Mouse (Mus musculus) lung, embryonic 16.5 days (tissue): ENCODE data around the gene H2al1e. TPM values are rescaled to one million over a fixed set of nuclear protein-coding genes. Genes with fewer than 3 reads are reported as not detected.
A peak's percentile ranks its signal among the peaks of the same experiment; 100 is the strongest.
"Not testable (repeated sequence)": the region's sequence is repeated elsewhere in the genome, so short reads cannot be mapped to it uniquely, and the experiment has no call there.

Experiments used
- ATAC-seq: fragments of 200-750 bp; cut with Nextera tagmentation; 2 replicates; pipeline ENCODE4 v1.8.0; 2017; ENCODE audit warnings: low read depth, mild to moderate bottlenecking, moderate library complexity
- H3K27ac ChIP-seq: fragments of 300-500 bp; sonication (generic); 2 replicates; pipeline ENCODE4 v1.5.1; 2014; ENCODE audit warnings: mild to moderate bottlenecking, control low read depth, low read length
- H3K27me3 ChIP-seq: fragments of 300-500 bp; sonication (generic); 2 replicates; pipeline ENCODE4 v1.6.1; 2014; ENCODE audit warnings: low read depth, low read length, mixed read lengths; ENCODE audit not compliant: control insufficient read depth, insufficient read depth
- H3K36me3 ChIP-seq: fragments of 300-500 bp; sonication (generic); 2 replicates; pipeline ENCODE4 v1.6.1; 2014; ENCODE audit warnings: low read length; ENCODE audit not compliant: control insufficient read depth, insufficient read depth
- H3K4me1 ChIP-seq: fragments of 300-500 bp; sonication (generic); replicated peaks from 2 replicates; pipeline ENCODE4 v1.6.1; 2014; ENCODE audit warnings: low read length, mixed read lengths; ENCODE audit not compliant: control insufficient read depth, insufficient read depth
- H3K4me2 ChIP-seq: fragments of 300-500 bp; sonication (generic); 2 replicates; pipeline ENCODE4 v1.6.1; 2014; ENCODE audit warnings: low read depth, low read length, control low read depth
- H3K4me3 ChIP-seq: fragments of 300-500 bp; sonication (generic); 2 replicates; pipeline ENCODE4 v1.5.1; 2014; ENCODE audit warnings: mild to moderate bottlenecking, low read length, control low read depth
- H3K9ac ChIP-seq: fragments of 300-500 bp; sonication (generic); 2 replicates; pipeline ENCODE4 v1.6.1; 2014; ENCODE audit warnings: low read length, control low read depth
- H3K9me3 ChIP-seq: fragments of 300-500 bp; sonication (generic); 2 replicates; pipeline ENCODE4 v1.6.1; 2016; ENCODE audit warnings: low read length; ENCODE audit not compliant: control insufficient read depth
- WGBS: fragments of 180-500 bp; shearing (Covaris S2); extraction: QIAGEN DNeasy Blood & Tissue Kit; methylation state at CpG from one replicate; pipeline ENCODE4 v1.1.7; 2014; 5-methylcytosine and 5-hydroxymethylcytosine counted together
- polyA plus RNA-seq: library from polyadenylated mRNA; unstranded; fragments of >200 nt; fragmentation: Nextera tagmentation; extraction: Ambion mirVana; gene quantifications from 2 replicates; pipeline ENCODE4 v1.2.1, GENCODE M21; 2015

The H2al1e gene
- polyA plus RNA-seq, result not detected in 2 replicates

DNA sequence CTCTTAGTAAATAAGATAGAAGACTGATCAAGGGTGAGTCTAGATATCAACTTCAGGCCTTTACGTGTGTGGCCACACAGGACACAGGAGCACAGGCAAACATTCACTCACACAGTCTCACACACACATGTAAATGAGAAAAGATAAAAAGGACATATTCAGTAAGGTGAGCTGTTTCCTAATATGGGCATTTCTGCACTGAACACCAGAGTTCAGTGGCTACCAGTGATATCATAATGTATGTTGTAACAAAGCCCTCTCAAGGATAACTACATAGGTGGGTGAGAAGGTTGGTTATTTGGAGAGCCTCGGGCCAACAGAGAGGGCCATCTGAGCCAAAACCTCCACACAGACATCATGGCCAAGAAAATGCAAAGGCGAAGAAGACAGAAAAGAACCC, at the start of gene H2al1e:
Gene H2al1e (plus strand): TSS at position 301 of the 400 bp plus-strand sequence.
- not testable (repeated sequence) for H3K27ac ChIP-seq, H3K36me3 ChIP-seq, ATAC-seq, H3K27me3 ChIP-seq, H3K4me2 ChIP-seq, H3K4me3 ChIP-seq, H3K4me1 ChIP-seq, H3K9ac ChIP-seq, H3K9me3 ChIP-seq
- no CpG with 5 or more reads among the region's 3 CpGs for WGBS

DNA sequence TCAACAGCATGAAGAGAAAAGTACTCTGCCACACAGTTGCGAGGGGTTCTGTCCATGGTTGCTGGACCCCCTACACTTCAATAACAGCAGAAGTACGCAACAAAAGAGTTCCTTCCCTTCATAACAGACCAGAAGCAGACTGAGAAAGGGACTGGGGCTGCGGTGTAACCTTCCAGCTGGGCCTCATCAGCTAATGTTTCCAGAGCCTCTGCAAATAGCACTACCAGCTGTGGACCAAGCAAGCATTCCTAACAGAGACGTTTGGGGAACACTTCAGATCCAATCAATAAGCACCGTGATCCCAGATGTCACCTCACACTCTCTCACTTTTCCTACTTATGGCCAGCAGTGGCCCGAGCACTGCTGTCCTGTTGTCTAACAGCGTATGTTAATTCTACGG, 46.8 kb upstream of the H2al1e start:
- no peaks in the 10 kb centered on the region for H3K27me3 ChIP-seq
- no peak overlapping the region for H3K9ac ChIP-seq
- peak; percentile 51; the same call in 1 of the 2 replicates for ATAC-seq
- H3K27ac ChIP-seq, result no peak overlapping the region
- no peak overlapping the region for H3K4me2 ChIP-seq
- H3K4me3 ChIP-seq, result no peak overlapping the region
- no peaks in the 10 kb centered on the region for H3K36me3 ChIP-seq
- H3K9me3 ChIP-seq, result no peaks in the 10 kb centered on the region
- no peaks in the 10 kb centered on the region for H3K4me1 ChIP-seq
- 59% methylated on average over 8 of the region's 8 CpGs for WGBS

DNA sequence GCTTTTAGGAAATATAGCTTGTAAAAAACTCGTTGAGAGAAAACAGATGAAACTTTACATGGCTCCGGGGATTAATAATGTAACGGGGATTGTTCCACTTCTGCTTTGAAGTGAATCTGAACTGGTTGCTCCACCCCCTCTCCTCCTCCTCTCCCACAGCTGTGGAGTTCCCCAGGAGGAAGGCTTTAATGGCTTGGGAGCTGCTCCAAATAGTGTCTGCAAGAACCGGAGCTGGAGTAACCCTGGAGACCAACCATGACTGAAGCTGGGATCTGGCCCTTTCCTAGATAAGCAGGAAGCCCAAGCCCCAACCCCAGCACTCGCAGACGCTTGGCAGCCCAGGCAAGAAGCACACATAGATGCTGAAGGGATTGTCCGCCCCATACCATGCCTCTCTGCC, 43.9 kb upstream of the H2al1e start:
- WGBS, result 28% methylated on average over 7 of the region's 7 CpGs
- H3K9me3 ChIP-seq, result no peaks in the 10 kb centered on the region
- H3K27me3 ChIP-seq, result no peaks in the 10 kb centered on the region
- H3K36me3 ChIP-seq, result no peaks in the 10 kb centered on the region
- H3K4me3 ChIP-seq, result no peak overlapping the region
- no peak overlapping the region for H3K27ac ChIP-seq
- no peak overlapping the region for H3K4me2 ChIP-seq
- H3K4me1 ChIP-seq, result no peaks in the 10 kb centered on the region
- H3K9ac ChIP-seq, result no peak overlapping the region
- ATAC-seq, result peak; percentile 86

DNA sequence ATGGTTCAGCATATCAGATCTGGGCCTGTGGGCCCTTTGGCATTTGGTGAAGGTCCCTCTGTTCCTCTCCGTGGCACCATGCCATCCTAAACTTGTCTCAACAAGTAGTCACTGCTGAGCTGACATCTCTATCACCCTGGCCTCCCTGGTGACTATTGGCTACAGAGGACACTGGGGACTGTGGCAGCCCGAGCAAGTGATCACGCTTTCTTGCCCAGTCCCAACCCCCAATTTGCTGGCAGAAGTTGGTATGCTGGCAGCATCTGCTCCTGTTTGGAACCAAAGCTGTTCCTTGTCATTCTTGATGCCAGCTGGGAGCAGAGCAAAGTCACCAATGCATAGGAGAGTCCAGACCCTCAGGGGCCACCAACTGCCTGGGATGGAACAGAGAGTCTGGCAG, 42.7 kb upstream of the H2al1e start:
- Histone ChIP-seq H3K27ac (no peak overlapping the region), H3K27me3 (no peaks in the 10 kb centered on the region), H3K9me3 (no peaks in the 10 kb centered on the region), H3K4me1 (no peaks in the 10 kb centered on the region), H3K4me2 (no peak overlapping the region), H3K4me3 (no peak overlapping the region), H3K36me3 (no peaks in the 10 kb centered on the region), H3K9ac (no peak overlapping the region)
- ATAC-seq, result no peak
- 82% methylated on average over 3 of the region's 3 CpGs for WGBS

DNA sequence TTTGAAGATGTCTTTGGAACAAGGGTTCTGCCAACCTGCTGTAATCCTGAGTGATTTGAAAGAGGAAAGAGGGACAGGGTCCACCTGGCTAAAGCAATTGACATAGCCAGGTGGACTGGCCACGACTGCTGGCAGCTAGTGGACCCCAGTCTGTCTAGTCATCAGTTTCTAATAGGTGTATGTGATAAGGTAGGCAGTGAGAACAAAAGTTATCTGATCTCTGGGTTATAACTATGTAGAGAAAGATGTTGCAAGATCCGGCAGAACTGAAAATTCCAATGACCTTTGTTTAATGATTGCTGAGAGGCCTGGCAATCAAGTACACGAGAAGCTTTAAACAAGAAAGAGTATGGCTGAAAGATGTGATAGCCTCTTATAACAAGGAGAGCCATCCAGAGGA, 38.5 kb upstream of the H2al1e start:
- no peak overlapping the region for H3K4me3 ChIP-seq
- no peaks in the 10 kb centered on the region for H3K36me3 ChIP-seq
- H3K4me2 ChIP-seq, result no peak overlapping the region
- H3K27ac ChIP-seq, result no peak overlapping the region
- 50% methylated on average over 3 of the region's 3 CpGs for WGBS
- H3K27me3 ChIP-seq, result no peaks in the 10 kb centered on the region
- H3K9me3 ChIP-seq, result no peaks in the 10 kb centered on the region
- no peak for ATAC-seq
- H3K9ac ChIP-seq, result no peak overlapping the region
- no peaks in the 10 kb centered on the region for H3K4me1 ChIP-seq

DNA sequence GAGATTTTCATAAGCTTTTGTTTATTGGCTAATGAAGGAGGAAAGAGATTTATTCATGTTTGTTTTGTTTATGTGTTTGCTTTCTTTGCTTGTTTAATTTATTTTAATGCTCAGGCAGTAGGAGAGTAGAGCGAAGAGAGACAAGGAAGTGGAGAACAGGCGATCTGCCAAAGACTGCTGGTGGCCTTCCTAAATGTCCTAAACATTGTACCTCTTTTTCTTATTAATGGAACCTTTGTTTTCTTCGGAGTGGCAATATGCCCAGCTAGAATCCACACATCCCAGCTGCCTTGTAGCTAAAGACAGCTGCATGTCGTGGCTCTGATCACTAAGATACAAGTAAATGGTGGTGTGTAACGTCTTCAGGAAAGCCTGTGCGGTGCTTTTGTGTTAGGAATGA, 34.7 kb upstream of the H2al1e start:
- H3K4me3 ChIP-seq, result no peak overlapping the region
- H3K27me3 ChIP-seq, result no peaks in the 10 kb centered on the region; the same call in 1 of the 2 replicates
- no peak overlapping the region for H3K9ac ChIP-seq
- H3K4me1 ChIP-seq, result no peaks in the 10 kb centered on the region
- H3K9me3 ChIP-seq, result no peaks in the 10 kb centered on the region
- H3K4me2 ChIP-seq, result no peak overlapping the region
- no peaks in the 10 kb centered on the region for H3K36me3 ChIP-seq
- WGBS, result 44% methylated on average over 6 of the region's 6 CpGs
- no peak overlapping the region for H3K27ac ChIP-seq
- peak; percentile 51; the same call in 1 of the 2 replicates for ATAC-seq

DNA sequence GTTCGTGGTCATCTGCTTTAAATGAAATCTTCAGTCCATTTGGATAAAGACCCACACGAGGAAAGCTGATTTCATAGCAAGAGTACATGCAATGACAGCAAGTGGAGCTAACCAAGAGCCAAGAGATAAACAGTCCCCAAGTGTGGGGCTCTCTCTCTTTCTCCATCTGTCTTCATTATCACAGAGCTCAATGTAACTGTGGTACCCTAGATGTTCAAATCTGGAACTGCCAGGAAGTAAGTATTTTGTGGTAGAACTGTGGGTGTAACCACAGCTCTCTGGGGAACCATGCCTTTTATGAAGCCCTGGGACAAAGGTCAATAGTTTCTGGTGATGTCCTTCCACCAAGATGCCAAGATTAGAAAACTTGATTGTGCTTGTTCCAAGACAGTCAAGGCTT, 31.0 kb upstream of the H2al1e start:
- Histone ChIP-seq H3K4me3 (no peak overlapping the region), H3K27ac (no peak overlapping the region), H3K9me3 (0 out of 2 replicates have a peak, but pooled peaks cover 3% of the 10 kb centered on the region), H3K27me3 (no peaks in the 10 kb centered on the region; the same call in none of the 2 replicates), H3K4me1 (no peaks in the 10 kb centered on the region), H3K9ac (no peak overlapping the region), H3K4me2 (no peak overlapping the region), H3K36me3 (no peaks in the 10 kb centered on the region)
- ATAC-seq, result no peak
- WGBS, result 73% methylated on average over 2 of the region's 2 CpGs

DNA sequence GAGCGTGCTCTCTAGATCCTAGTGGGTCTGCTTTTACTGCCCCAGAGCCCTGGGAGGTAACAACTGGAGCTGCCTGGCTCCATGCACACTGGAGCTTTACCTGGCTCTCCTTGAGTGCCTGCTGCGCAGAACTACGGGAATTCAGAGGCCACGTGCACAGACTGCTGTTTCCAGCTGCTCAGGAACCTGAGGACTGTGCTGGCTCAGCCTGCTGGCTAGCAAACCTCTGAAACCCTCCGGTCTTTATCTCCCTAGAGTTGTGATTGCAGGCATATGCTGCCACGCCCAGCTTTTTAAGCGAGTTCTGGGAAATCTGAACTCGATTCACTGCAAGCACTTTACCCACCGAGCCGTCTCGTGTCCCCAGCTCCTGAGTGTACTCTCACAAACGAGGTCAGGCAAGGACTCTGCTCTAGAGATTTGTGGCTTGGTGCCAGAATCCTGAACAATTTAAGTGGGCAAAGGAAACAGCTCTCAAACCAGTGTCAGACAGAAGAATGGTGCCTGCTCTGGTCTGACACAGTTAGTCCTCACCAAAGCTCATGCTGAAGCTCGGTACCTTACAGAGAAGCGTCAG, 23.3 kb upstream of the H2al1e start:
- no peaks in the 10 kb centered on the region for H3K9me3 ChIP-seq
- H3K27me3 ChIP-seq, result no peaks in the 10 kb centered on the region; the same call in 1 of the 2 replicates
- 45% methylated on average over 14 of the region's 14 CpGs for WGBS
- no peaks in the 10 kb centered on the region for H3K4me1 ChIP-seq
- no peak overlapping the region for H3K4me3 ChIP-seq
- H3K4me2 ChIP-seq, result no peak overlapping the region
- H3K9ac ChIP-seq, result no peak overlapping the region
- no peak overlapping the region for H3K27ac ChIP-seq
- peak; percentile 68 for ATAC-seq
- no peaks in the 10 kb centered on the region for H3K36me3 ChIP-seq

DNA sequence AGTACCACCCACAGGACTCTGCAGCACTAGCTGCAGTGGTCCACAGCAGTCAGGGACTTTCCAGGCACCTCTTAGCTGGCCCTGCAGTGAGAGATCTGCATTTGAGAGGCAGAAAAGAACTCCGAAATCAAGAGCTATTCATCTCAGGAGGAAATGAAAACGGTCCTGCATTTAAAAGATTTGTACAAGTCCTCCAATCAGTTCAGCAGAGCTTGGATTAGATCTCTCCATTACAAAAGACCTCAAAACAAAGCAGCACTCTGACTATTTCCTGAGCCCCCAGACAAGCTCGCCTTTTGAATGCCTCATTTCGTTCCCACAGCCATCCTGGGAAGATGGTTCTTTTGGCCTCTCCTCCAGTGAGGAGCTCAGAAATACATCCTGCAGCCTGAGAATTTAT, 22.5 kb upstream of the H2al1e start:
- Histone ChIP-seq H3K4me3 (no peak overlapping the region), H3K9ac (no peak overlapping the region), H3K9me3 (no peaks in the 10 kb centered on the region), H3K4me2 (no peak overlapping the region), H3K4me1 (no peaks in the 10 kb centered on the region), H3K27ac (no peak overlapping the region), H3K27me3 (no peaks in the 10 kb centered on the region; the same call in 1 of the 2 replicates), H3K36me3 (no peaks in the 10 kb centered on the region)
- WGBS, result 76% methylated on average over 4 of the region's 4 CpGs
- ATAC-seq, result no peak

DNA sequence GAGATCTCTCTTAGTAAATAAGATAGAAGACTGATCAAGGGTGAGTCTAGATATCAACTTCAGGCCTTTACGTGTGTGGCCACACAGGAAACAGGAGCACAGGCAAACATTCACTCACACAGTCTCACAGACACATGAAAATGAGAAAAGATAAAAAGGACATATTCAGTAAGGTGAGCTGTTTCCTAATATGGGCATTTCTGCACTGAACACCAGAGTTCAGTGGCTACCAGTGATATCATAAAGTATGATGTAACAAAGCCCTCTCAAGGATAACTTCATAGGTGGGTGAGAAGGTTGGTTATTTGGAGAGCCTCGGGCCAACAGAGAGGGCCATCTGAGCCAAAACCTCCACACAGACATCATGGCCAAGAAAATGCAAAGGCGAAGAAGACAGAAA, 12.8 kb upstream of the H2al1e start, which contains the start of gene H2al1a:
Gene H2al1a (plus strand): TSS at position 301 of the 400 bp plus-strand sequence.
- not testable (repeated sequence) for H3K4me1 ChIP-seq, H3K36me3 ChIP-seq, ATAC-seq, H3K27ac ChIP-seq, H3K9ac ChIP-seq, H3K4me3 ChIP-seq, H3K9me3 ChIP-seq, H3K4me2 ChIP-seq, H3K27me3 ChIP-seq
- no CpG with 5 or more reads among the region's 3 CpGs for WGBS
